Mouse (Mus musculus) embryonic facial prominence, embryonic 11.5 days (tissue): ENCODE measurements around the gene Lin28a. TPM values are rescaled to one million over a fixed set of nuclear protein-coding genes. Genes with fewer than 3 reads are reported as not detected.

Experiments used
- ATAC-seq: fragments of 200-750 bp; cut with Nextera tagmentation; replicated peaks from 2 replicates; pipeline ENCODE4 v1.8.0; 2017; ENCODE audit warnings: low read depth; ENCODE audit not compliant: insufficient number of reproducible peaks, low FRiP score, low TSS enrichment
- DNase-seq: peaks from one replicate; pipeline ENCODE4 v3.0.0-alpha.2; 2015; ENCODE audit warnings: low spot score
- H3K27ac ChIP-seq: fragments of 300-500 bp; sonication (generic); replicated peaks from 2 replicates; pipeline ENCODE4 v1.5.1; 2014; ENCODE audit warnings: mild to moderate bottlenecking, low read depth, low read length, control low read depth
- H3K27me3 ChIP-seq: fragments of 300-500 bp; sonication (generic); 2 replicates; pipeline ENCODE4 v1.6.1; 2014; ENCODE audit warnings: mild to moderate bottlenecking, low read length, moderate library complexity, mixed read lengths; ENCODE audit not compliant: control insufficient read depth, insufficient read depth
- H3K36me3 ChIP-seq: fragments of 300-500 bp; sonication (generic); replicated peaks from 2 replicates; pipeline ENCODE4 v1.6.1; 2014; ENCODE audit warnings: low read depth, mild to moderate bottlenecking, low read length, moderate library complexity, mixed read lengths; ENCODE audit not compliant: control insufficient read depth, insufficient read depth
- H3K4me1 ChIP-seq: fragments of 300-500 bp; sonication (generic); 2 replicates; pipeline ENCODE4 v1.6.1; 2014; ENCODE audit warnings: low read length, mixed read lengths; ENCODE audit not compliant: control insufficient read depth, insufficient read depth
- H3K4me2 ChIP-seq: fragments of 300-500 bp; sonication (generic); 2 replicates; pipeline ENCODE4 v1.6.1; 2014; ENCODE audit warnings: low read depth, mild to moderate bottlenecking, control low read depth, low read length, moderate library complexity
- H3K4me3 ChIP-seq: fragments of 300-500 bp; sonication (generic); 2 replicates; pipeline ENCODE4 v1.5.1; 2014; ENCODE audit warnings: low read depth, low read length, control low read depth
- H3K9ac ChIP-seq: fragments of 300-500 bp; sonication (generic); replicated peaks from 2 replicates; pipeline ENCODE4 v1.6.1; 2014; ENCODE audit warnings: mild to moderate bottlenecking, control low read depth, low read length
- H3K9me3 ChIP-seq: fragments of 300-500 bp; sonication (generic); replicated peaks from 2 replicates; pipeline ENCODE4 v1.6.1; 2016; ENCODE audit warnings: mild to moderate bottlenecking, low read length, inconsistent platforms, mixed read lengths; ENCODE audit not compliant: control insufficient read depth
- WGBS: fragments of 180-500 bp; shearing (Covaris S2); extraction: QIAGEN DNeasy Blood & Tissue Kit; methylation state at CpG from one replicate; pipeline ENCODE4 v1.1.7; 2014; 5-methylcytosine and 5-hydroxymethylcytosine counted together
- polyA plus RNA-seq: library from polyadenylated mRNA; unstranded; fragments of >200 nt; fragmentation: Nextera tagmentation; extraction: Ambion mirVana; gene quantifications from 2 replicates; pipeline ENCODE4 v1.2.1, GENCODE M21; 2014

Lin28a gene
- polyA plus RNA-seq = 0.49 and 2.2 TPM in 2 replicates

DNA sequence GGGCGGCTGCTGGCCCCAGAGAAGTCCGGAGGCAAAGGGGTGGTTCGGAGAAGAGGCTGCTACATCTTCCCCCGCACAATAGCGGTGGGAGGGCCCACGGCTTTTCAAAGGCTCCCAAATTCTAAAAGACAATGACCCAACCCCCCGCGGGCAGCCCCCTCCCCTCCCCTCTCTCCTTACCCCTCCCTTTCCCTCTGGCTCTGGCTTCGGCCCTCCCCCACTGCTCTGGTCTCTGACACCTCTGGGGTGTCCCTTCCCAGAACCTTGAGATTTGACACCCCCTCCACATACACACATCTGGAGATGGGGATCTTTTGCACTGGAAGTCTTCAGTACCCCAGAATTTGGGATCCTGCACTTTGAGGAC is at the start of gene Lin28a:
Gene Lin28a (minus strand): TSS at position 63 of the 367 bp plus-strand sequence.
- Histone ChIP-seq H3K4me1 (peaks cover 17% of the 10 kb centered on the region), H3K27me3 (no peaks in the 10 kb centered on the region), H3K36me3 (no peaks in the 10 kb centered on the region), H3K4me2 (peak within 1 kb of the TSS; percentile 62), H3K9ac (peak within 1 kb of the TSS; percentile 42), H3K4me3 (peak within 1 kb of the TSS; percentile 41), H3K27ac (peak within 1 kb of the TSS; percentile 54), H3K9me3 (no peaks in the 10 kb centered on the region)
- peak; percentile 54 for DNase-seq
- 0 out of 2 replicates have a peak, but pooled peaks have one; percentile 25 for ATAC-seq
- 0% methylated on average over 9 of the region's 9 CpGs for WGBS

DNA sequence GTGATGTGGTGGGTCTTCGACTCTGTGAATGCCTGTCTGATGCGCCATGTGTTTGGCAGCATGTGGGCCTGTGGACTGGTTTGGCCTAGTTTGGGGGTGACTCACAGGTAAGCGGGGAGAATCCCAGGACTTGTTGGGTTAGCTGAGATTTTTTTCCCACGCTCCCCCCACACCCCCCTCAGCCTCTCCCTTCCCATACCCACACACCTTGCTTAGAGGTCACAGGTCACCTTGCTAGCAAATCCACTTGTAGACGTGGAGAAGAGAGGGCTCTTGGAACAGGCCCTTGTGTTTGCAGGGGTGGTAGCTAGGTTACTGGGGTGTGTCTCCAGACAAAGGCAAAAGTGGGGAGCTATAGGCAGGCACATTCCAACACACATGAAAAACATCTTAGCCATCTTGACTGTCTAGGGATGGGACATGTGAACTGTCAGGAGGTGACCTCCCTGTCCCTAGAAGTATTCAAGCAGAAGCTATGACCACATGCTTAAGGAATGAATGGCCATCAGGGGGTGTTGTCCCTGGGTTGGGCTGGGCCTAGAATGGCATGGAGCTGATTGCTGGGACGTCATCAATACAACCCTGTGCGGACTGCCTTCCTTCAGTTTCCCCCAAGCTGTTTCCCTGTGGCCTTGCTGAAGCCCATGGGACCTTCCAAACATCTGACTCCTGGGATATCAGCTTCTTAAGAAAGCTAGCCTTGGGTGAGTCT is 49.3 kb upstream of the Lin28a start:
- Histone ChIP-seq H3K36me3 (no peaks in the 10 kb centered on the region), H3K4me1 (no peaks in the 10 kb centered on the region), H3K4me3 (no peak overlapping the region), H3K9ac (no peak overlapping the region), H3K4me2 (no peak overlapping the region), H3K27me3 (peaks cover 6% of the 10 kb centered on the region; the same call in 1 of the 2 replicates), H3K9me3 (no peaks in the 10 kb centered on the region), H3K27ac (no peak overlapping the region)
- DNase-seq (no peak), ATAC-seq (no peak)
- 81% methylated on average over 7 of the region's 7 CpGs for WGBS

DNA sequence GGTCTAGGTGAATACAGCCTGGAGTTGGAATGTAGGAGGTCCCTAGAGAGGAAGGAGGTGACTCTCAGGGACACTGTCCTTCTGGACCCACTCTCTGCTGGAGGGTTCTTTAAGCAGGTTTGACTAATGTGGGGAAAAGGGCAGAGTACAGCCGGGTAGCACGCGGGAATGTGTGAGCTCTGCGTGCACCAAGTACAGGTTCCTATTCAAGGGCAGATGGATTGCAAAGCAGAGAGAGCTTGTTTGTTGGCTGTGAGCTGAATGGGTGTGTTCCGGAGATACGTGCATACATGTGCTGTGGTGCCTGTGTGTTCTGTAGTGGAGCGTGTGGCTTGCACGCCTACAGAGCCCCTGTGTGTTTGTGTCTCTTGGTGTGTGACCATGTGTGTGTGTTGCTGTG is 48.7 kb upstream of the Lin28a start:
- no peak overlapping the region for H3K4me2 ChIP-seq
- no peak overlapping the region for H3K4me3 ChIP-seq
- no peak for DNase-seq
- 96% methylated on average over 8 of the region's 8 CpGs for WGBS
- H3K9ac ChIP-seq = no peak overlapping the region
- ATAC-seq = no peak
- no peaks in the 10 kb centered on the region for H3K9me3 ChIP-seq
- no peaks in the 10 kb centered on the region for H3K36me3 ChIP-seq
- H3K27me3 ChIP-seq = peaks cover 6% of the 10 kb centered on the region; the same call in 1 of the 2 replicates
- no peak overlapping the region for H3K27ac ChIP-seq
- no peaks in the 10 kb centered on the region for H3K4me1 ChIP-seq

DNA sequence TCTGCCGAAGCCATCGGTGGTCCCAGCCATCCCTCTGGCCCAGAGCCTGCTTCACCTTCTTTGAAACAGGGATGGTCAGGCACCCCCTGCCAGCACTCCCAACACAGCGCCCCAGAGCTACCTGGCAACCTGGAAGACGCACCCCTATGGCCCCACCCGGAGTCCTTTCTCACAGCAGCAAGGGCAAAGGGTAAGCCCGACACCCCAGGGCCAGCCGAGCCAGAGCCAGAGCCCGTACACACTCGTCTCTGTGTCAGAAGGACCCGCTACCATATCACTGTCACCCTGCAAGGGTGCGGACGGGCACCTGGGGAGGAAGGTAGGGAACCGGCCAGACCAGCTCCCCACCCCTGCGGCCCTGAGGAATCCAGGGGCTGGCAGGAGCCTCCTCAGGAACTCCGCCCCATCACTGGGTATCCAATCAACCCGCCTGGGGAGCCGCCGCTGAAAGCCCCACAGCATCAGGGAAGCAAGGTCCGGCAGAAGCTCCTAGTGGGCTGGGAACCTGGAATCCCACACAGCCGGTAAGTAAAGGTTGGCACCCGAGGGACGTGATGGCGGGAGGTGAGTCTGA is 46.9 kb upstream of the Lin28a start:
- H3K27me3 ChIP-seq = peaks cover 6% of the 10 kb centered on the region; the same call in 1 of the 2 replicates

DNA sequence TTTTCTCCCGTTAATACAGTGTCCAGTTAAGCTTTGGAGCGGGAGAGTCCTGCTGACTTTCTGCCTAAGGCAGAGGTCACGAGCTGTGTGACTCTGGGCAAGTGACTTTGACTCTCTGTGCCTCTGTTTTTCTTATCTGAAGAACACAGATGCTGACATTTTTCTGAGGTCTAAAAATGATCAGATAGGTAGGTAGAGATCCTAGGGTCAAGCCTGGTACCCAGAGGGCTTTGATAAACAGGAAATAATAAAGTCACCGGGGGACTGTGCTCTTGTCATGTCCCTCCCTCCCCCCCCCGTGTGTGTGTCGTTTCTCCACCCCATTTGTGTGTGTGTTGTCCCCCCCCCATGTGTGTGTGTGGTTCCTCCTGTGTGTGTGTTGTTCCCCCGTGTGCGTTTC is 43.9 kb upstream of the Lin28a start:
- H3K27me3 ChIP-seq = peaks cover 6% of the 10 kb centered on the region; the same call in 1 of the 2 replicates
- H3K9ac ChIP-seq = no peak overlapping the region

More for the DNA sequence above, 46.9 kb upstream of the Lin28a start:
- 19% methylated on average over 23 of the region's 23 CpGs for WGBS
- H3K4me3 ChIP-seq = no peak overlapping the region
- no peak overlapping the region for H3K9ac ChIP-seq
- H3K9me3 ChIP-seq = no peaks in the 10 kb centered on the region
- ATAC-seq = no peak
- H3K36me3 ChIP-seq = no peaks in the 10 kb centered on the region
- H3K4me2 ChIP-seq = no peak overlapping the region
- no peaks in the 10 kb centered on the region for H3K4me1 ChIP-seq
- no peak overlapping the region for H3K27ac ChIP-seq
- no peak for DNase-seq

DNA sequence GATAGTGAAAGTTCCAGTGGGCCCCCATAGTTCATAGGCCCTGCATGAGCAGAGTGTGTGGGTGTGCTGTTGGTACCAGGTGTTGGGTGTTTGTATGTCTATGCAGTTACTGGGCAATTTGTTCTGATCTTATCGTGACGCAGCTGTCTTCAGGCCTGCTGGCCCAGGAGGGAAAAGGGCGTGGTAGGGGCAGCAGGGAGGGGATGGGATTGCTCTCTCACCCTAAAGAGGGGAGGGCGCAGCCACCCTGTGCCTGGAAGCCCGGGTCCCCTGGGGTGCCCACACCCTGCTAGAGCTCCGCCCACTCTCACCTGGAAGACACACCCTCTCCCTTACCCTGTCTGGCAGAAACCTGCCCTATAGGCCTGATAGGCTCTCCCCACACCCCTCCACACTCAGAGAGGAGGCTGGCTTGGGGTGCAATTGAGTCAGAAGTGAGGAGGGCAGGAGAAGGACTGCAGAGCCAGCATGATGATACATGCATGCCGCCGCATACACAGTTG is 43.4 kb upstream of the Lin28a start:
- Histone ChIP-seq H3K9me3 (no peaks in the 10 kb centered on the region), H3K4me2 (no peak overlapping the region), H3K27me3 (peaks cover 6% of the 10 kb centered on the region; the same call in 1 of the 2 replicates), H3K4me1 (no peaks in the 10 kb centered on the region), H3K4me3 (no peak overlapping the region), H3K27ac (no peak overlapping the region), H3K36me3 (no peaks in the 10 kb centered on the region), H3K9ac (no peak overlapping the region)
- ATAC-seq = no peak
- DNase-seq = no peak
- 41% methylated on average over 8 of the region's 8 CpGs for WGBS

More for the DNA sequence above, 43.9 kb upstream of the Lin28a start:
- Histone ChIP-seq H3K27ac (no peak overlapping the region), H3K36me3 (no peaks in the 10 kb centered on the region), H3K4me2 (no peak overlapping the region), H3K4me1 (no peaks in the 10 kb centered on the region), H3K9me3 (no peaks in the 10 kb centered on the region), H3K4me3 (no peak overlapping the region)
- WGBS = 62% methylated on average over 8 of the region's 8 CpGs
- DNase-seq (no peak), ATAC-seq (no peak)

DNA sequence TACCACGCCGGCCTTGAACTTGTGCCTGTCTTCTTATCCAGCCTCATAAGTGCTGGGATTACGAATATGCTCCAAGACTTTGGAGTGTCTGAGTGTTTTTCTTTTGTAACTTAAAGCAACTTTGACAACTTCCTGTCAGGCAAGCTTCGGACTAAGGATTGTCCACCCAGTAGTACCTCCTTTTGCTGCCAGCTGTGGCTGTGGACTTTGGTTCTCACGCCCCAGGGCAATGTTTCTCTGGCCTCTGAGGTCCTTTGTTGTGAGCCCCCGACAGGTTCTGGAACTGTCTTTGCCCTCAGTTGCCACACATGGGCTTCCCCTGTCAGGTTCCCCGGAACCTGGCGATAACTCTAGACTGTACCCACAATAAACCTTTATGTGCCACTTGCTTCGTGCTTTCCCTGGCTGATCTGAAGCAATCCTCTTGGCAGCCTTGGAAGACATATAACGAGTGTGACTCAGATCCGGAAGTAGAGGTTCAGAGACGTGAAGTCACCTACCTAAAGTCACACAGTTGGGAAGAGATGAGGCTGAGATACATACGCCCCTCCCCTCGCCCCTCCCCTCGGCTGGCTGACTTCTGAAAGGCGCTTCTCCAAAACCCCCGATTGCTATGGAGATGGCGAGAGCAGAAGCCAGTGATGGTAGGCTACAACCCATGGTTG is 42.7 kb upstream of the Lin28a start:
- peaks cover 6% of the 10 kb centered on the region; the same call in 1 of the 2 replicates for H3K27me3 ChIP-seq
- H3K36me3 ChIP-seq = no peaks in the 10 kb centered on the region
- no peak overlapping the region for H3K27ac ChIP-seq
- no peak overlapping the region for H3K4me2 ChIP-seq
- no peaks in the 10 kb centered on the region for H3K9me3 ChIP-seq
- WGBS = 57% methylated on average over 18 of the region's 18 CpGs
- no peak overlapping the region for H3K9ac ChIP-seq
- H3K4me3 ChIP-seq = no peak overlapping the region
- DNase-seq (no peak), ATAC-seq (no peak)
- no peaks in the 10 kb centered on the region for H3K4me1 ChIP-seq
